Mouse (Mus musculus): ENCODE results near the gene Tbcb.
"Not testable (repeated sequence)": the region's sequence is repeated elsewhere in the genome, so short reads cannot be mapped to it uniquely, and the experiment has no call there.

- TF ChIP-seq CTCF (IDR thresholded peaks at IDR 0.05; ENCODE audit: control insufficient read depth, insufficient read depth, insufficient read length); MYOD1 (IDR thresholded peaks at IDR 0.05; ENCODE audit: control insufficient read depth, insufficient read length, low read depth); FOSL1 (IDR thresholded peaks at IDR 0.05; ENCODE audit: insufficient read depth, low read length, poor library complexity, severe bottlenecking); MAX (IDR thresholded peaks at IDR 0.05): not testable (repeated sequence)
These were observed 5.3 kb upstream of the Tbcb start for GRCm38 (mm10) chr7:30237374-30237773.
